Mouse (Mus musculus) megakaryocyte, embryonic 14.5 days (primary cell): ENCODE measurements around the gene Lbhd1.

Experiments
- FLI1 ChIP-seq: IDR thresholded peaks from 2 replicates; pipeline ENCODE4 v1.6.1; 2012; ENCODE audit warnings: low read length, inconsistent platforms, mixed read lengths
- GATA1 ChIP-seq: IDR thresholded peaks from 3 replicates; pipeline ENCODE4 v1.6.1; 2012; ENCODE audit warnings: mixed read lengths, low read length, inconsistent platforms, borderline replicate concordance

DNA sequence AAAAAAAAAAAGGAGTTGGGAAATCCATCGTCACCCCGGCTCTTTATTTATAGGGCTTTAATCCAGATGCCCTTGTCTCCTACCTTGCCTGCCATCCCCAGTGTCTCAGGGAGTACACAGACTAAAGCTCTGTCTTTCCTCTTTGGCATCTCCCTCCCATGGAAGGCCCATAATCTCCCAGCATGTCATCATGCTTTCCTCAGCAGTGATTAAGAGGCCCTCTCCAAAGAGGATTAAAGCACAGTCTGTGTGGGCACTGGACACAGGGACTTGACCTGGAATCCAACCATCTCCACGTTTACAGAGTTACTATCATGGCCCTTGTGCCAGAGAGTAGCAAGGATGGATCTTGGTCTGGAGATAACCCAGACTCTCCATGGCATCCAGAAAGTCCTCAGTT is at the start of gene Lbhd1, which contains the start of gene Gm49403:
- no peak for TF ChIP-seq FLI1
- TF ChIP-seq GATA1 = no peak
